Mouse (Mus musculus) megakaryocyte, embryonic 14.5 days (primary cell): Measurements from ENCODE around the gene Lhfpl4.

Experiments
- FLI1 ChIP-seq: IDR thresholded peaks from 2 replicates; pipeline ENCODE4 v1.6.1; 2012; ENCODE audit warnings: low read length, inconsistent platforms, mixed read lengths
- GATA1 ChIP-seq: IDR thresholded peaks from 3 replicates; pipeline ENCODE4 v1.6.1; 2012; ENCODE audit warnings: mixed read lengths, low read length, inconsistent platforms, borderline replicate concordance

DNA sequence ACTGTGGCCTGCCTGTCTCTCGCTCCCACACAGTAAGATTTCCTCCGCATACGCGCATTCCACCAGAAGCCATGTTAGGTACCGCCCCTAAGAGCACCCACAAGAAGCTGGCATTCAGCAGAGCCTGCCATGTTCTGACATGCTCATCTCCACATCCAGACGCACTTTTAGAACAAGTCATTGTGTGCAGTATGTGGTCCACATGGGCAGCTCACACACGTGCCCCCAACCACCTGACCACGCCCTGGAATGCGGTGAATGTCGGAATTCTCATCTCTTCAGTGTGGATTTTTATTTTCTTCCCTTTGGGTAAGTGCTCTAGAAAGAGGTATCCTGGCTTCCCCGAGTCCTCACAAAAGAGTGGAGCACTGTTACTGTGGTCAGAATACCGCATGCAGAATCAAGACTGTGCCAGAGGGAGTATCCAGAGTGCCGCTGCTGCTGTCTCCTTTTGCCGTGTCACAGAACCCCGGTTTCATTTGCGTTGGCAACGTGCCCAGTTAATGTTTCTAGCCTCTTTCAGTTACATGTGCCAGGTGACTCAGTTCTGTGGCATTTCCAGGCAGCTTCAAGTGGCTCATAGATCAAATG is 28.4 kb downstream of the Lhfpl4 start:
- TF ChIP-seq GATA1 (no peak), FLI1 (no peak)
